Mouse (Mus musculus): ENCODE data around the gene Olfr91. TPM values are rescaled to one million over a fixed set of nuclear protein-coding genes. Genes with fewer than 3 reads are reported as not detected.

The Olfr91 gene
- polyA plus RNA-seq, 1 experiment from 2014 or later, result not detected

- peaks cover 39% of the 10 kb centered on the region for H3K4me1 ChIP-seq (replicated peaks)
- H3K36me3 ChIP-seq, result peaks cover 67% of the 10 kb centered on the region
- H3K27ac ChIP-seq, result no peak overlapping the region
- no peak overlapping the region for H3K4me3 ChIP-seq
- no peaks in the 10 kb centered on the region for H3K9me3 ChIP-seq
- 87% methylated on average over 6 of the region's 6 CpGs for WGBS
- no peaks in the 10 kb centered on the region for H3K27me3 ChIP-seq (ENCODE audit: insufficient read depth, poor library complexity, severe bottlenecking)
- DNase-seq (ENCODE audit: low spot score), result no peak
Measured at GRCm38 (mm10) chr17:37075181-37075580, 22.9 kb downstream of the Olfr91 start.

- WGBS, result 40% methylated on average over 11 of the region's 11 CpGs
- Histone ChIP-seq H3K9me3 (no peaks in the 10 kb centered on the region), H3K36me3 (peaks cover 91% of the 10 kb centered on the region), H3K4me1 (replicated peaks) (peaks cover 15% of the 10 kb centered on the region), H3K4me3 (no peak overlapping the region), H3K27ac (peak overlapping the region; percentile 81), H3K27me3 (ENCODE audit: insufficient read depth, poor library complexity, severe bottlenecking) (no peaks in the 10 kb centered on the region)
- DNase-seq (ENCODE audit: low spot score), result no peak
Measured at GRCm38 (mm10) chr17:37072730-37073276, 25.3 kb downstream of the Olfr91 start.

GRCm38 (mm10) chr17:37072080-37072729, 25.9 kb downstream of the Olfr91 start:
- peaks cover 97% of the 10 kb centered on the region for H3K36me3 ChIP-seq
- peak overlapping the region; percentile 81 for H3K27ac ChIP-seq
- WGBS, result 56% methylated on average over 12 of the region's 12 CpGs

GRCm38 (mm10) chr17:37070121-37070520, 28.0 kb downstream of the Olfr91 start:
- H3K27me3 ChIP-seq (ENCODE audit: insufficient read depth, poor library complexity, severe bottlenecking), result no peaks in the 10 kb centered on the region
- H3K4me1 ChIP-seq (replicated peaks), result peaks cover 14% of the 10 kb centered on the region
- peaks cover 98% of the 10 kb centered on the region for H3K36me3 ChIP-seq
- no peak overlapping the region for H3K27ac ChIP-seq
- H3K9me3 ChIP-seq, result no peaks in the 10 kb centered on the region
- H3K4me3 ChIP-seq, result no peak overlapping the region
- no peak for DNase-seq (ENCODE audit: low spot score)
- WGBS, result 88% methylated on average over 8 of the region's 8 CpGs

More at GRCm38 (mm10) chr17:37072080-37072729, 25.9 kb downstream of the Olfr91 start:
- H3K4me3 ChIP-seq, result peak overlapping the region; percentile 11; the same call in 1 of the 2 replicates
- H3K9me3 ChIP-seq, result no peaks in the 10 kb centered on the region
- no peaks in the 10 kb centered on the region for H3K27me3 ChIP-seq (ENCODE audit: insufficient read depth, poor library complexity, severe bottlenecking)
- DNase-seq (ENCODE audit: low spot score), result no peak
- H3K4me1 ChIP-seq (replicated peaks), result peaks cover 14% of the 10 kb centered on the region

GRCm38 (mm10) chr17:37067861-37068260, 30.2 kb downstream of the Olfr91 start:
- Histone ChIP-seq H3K27ac (no peak overlapping the region), H3K4me3 (no peak overlapping the region), H3K4me1 (replicated peaks) (peaks cover 13% of the 10 kb centered on the region), H3K36me3 (peaks cover 98% of the 10 kb centered on the region), H3K27me3 (ENCODE audit: insufficient read depth, poor library complexity, severe bottlenecking) (no peaks in the 10 kb centered on the region), H3K9me3 (no peaks in the 10 kb centered on the region)
- no peak for DNase-seq (ENCODE audit: low spot score)
- 88% methylated on average over 1 of the region's 1 CpGs for WGBS

GRCm38 (mm10) chr17:37065993-37066392, 32.1 kb downstream of the Olfr91 start:
- Histone ChIP-seq H3K36me3 (peaks cover 99% of the 10 kb centered on the region), H3K4me1 (replicated peaks) (no peaks in the 10 kb centered on the region), H3K4me3 (no peak overlapping the region), H3K9me3 (no peaks in the 10 kb centered on the region), H3K27ac (no peak overlapping the region), H3K27me3 (ENCODE audit: insufficient read depth, poor library complexity, severe bottlenecking) (no peaks in the 10 kb centered on the region)
- WGBS, result 98% methylated on average over 2 of the region's 2 CpGs
- DNase-seq (ENCODE audit: low spot score), result no peak

GRCm38 (mm10) chr17:37063686-37064495, 34.2 kb downstream of the Olfr91 start:
- no peak for DNase-seq (ENCODE audit: low spot score)
- H3K9me3 ChIP-seq, result no peaks in the 10 kb centered on the region
- no peaks in the 10 kb centered on the region for H3K4me1 ChIP-seq (replicated peaks)
- H3K27ac ChIP-seq, result no peak overlapping the region
- WGBS, result 75% methylated on average over 11 of the region's 11 CpGs
- H3K4me3 ChIP-seq, result no peak overlapping the region
- no peaks in the 10 kb centered on the region for H3K27me3 ChIP-seq (ENCODE audit: insufficient read depth, poor library complexity, severe bottlenecking)
- H3K36me3 ChIP-seq, result peaks cover 97% of the 10 kb centered on the region

- peaks cover 97% of the 10 kb centered on the region for H3K36me3 ChIP-seq
Measured at GRCm38 (mm10) chr17:37063063-37063462, 35.0 kb downstream of the Olfr91 start.

GRCm38 (mm10) chr17:37062101-37062641, 35.9 kb downstream of the Olfr91 start:
- DNase-seq (ENCODE audit: low spot score), result no peak
- Histone ChIP-seq H3K27me3 (ENCODE audit: insufficient read depth, poor library complexity, severe bottlenecking) (no peaks in the 10 kb centered on the region), H3K4me3 (no peak overlapping the region), H3K27ac (no peak overlapping the region), H3K36me3 (peaks cover 97% of the 10 kb centered on the region), H3K4me1 (replicated peaks) (no peaks in the 10 kb centered on the region), H3K9me3 (no peaks in the 10 kb centered on the region)
- 87% methylated on average over 10 of the region's 10 CpGs for WGBS

More at GRCm38 (mm10) chr17:37063063-37063462, 35.0 kb downstream of the Olfr91 start:
- Histone ChIP-seq H3K27ac (no peak overlapping the region), H3K27me3 (ENCODE audit: insufficient read depth, poor library complexity, severe bottlenecking) (no peaks in the 10 kb centered on the region), H3K9me3 (no peaks in the 10 kb centered on the region), H3K4me1 (replicated peaks) (no peaks in the 10 kb centered on the region), H3K4me3 (no peak overlapping the region)
- no peak for DNase-seq (ENCODE audit: low spot score)
- WGBS, result 79% methylated on average over 10 of the region's 10 CpGs

GRCm38 (mm10) chr17:37061435-37061834, 36.6 kb downstream of the Olfr91 start:
- no peak for DNase-seq (ENCODE audit: low spot score)
- no peak overlapping the region for H3K4me3 ChIP-seq
- H3K27me3 ChIP-seq (ENCODE audit: insufficient read depth, poor library complexity, severe bottlenecking), result no peaks in the 10 kb centered on the region
- peaks cover 97% of the 10 kb centered on the region for H3K36me3 ChIP-seq
- no peaks in the 10 kb centered on the region for H3K9me3 ChIP-seq
- no peaks in the 10 kb centered on the region for H3K4me1 ChIP-seq (replicated peaks)
- WGBS, result 84% methylated on average over 3 of the region's 3 CpGs
- H3K27ac ChIP-seq, result no peak overlapping the region

GRCm38 (mm10) chr17:37056957-37057356, 41.1 kb downstream of the Olfr91 start:
- Histone ChIP-seq H3K27me3 (ENCODE audit: insufficient read depth, poor library complexity, severe bottlenecking) (no peaks in the 10 kb centered on the region), H3K36me3 (peaks cover 88% of the 10 kb centered on the region), H3K4me3 (no peak overlapping the region), H3K27ac (no peak overlapping the region), H3K9me3 (no peaks in the 10 kb centered on the region), H3K4me1 (replicated peaks) (peaks cover 8% of the 10 kb centered on the region)
- WGBS, result 88% methylated on average over 6 of the region's 6 CpGs
- no peak for DNase-seq (ENCODE audit: low spot score)

- WGBS, result 53% methylated on average over 4 of the region's 4 CpGs
- Histone ChIP-seq H3K4me3 (peak overlapping the region; percentile 81), H3K9me3 (no peaks in the 10 kb centered on the region), H3K27me3 (ENCODE audit: insufficient read depth, poor library complexity, severe bottlenecking) (peaks cover 31% of the 10 kb centered on the region), H3K27ac (no peak overlapping the region), H3K4me1 (replicated peaks) (peaks cover 55% of the 10 kb centered on the region), H3K36me3 (peaks cover 38% of the 10 kb centered on the region)
- DNase-seq (ENCODE audit: low spot score), result no peak
Measured at GRCm38 (mm10) chr17:37051745-37052144, 46.3 kb downstream of the Olfr91 start.

- no peaks in the 10 kb centered on the region for H3K9me3 ChIP-seq
- peaks cover 30% of the 10 kb centered on the region for H3K36me3 ChIP-seq
- H3K4me1 ChIP-seq (replicated peaks), result peaks cover 59% of the 10 kb centered on the region
- peak; percentile 53 for DNase-seq (ENCODE audit: low spot score)
- H3K27me3 ChIP-seq (ENCODE audit: insufficient read depth, poor library complexity, severe bottlenecking), result peaks cover 34% of the 10 kb centered on the region
- peak overlapping the region; percentile 90 for H3K27ac ChIP-seq
- whole genome bisulfite sequencing, result under 1% methylated on average over 27 of the region's 27 CpGs
- peak overlapping the region; percentile 81 for H3K4me3 ChIP-seq
Measured at GRCm38 (mm10) chr17:37050876-37051275, 47.2 kb downstream of the Olfr91 start.

Measured in hindbrain, embryonic 10.5 days (tissue).